Mouse (Mus musculus) forebrain, embryonic 14.5 days (tissue): ENCODE data around the gene Slc16a13. TPM values are rescaled to one million over a fixed set of nuclear protein-coding genes. Genes with fewer than 3 reads are reported as not detected.

ENCODE experiments used
- ATAC-seq: fragments of 200-750 bp; cut with Nextera tagmentation; 2 replicates; pipeline ENCODE4 v1.8.0; 2017; ENCODE audit warnings: mild to moderate bottlenecking, moderate library complexity
- DNase-seq: peaks from one replicate; pipeline ENCODE4 v3.0.0-alpha.2; 2015; ENCODE audit warnings: low spot score
- H3K27ac ChIP-seq: fragments of 300-500 bp; sonication (generic); 2 replicates; pipeline ENCODE4 v1.5.1; 2014; ENCODE audit warnings: low read depth, mild to moderate bottlenecking, control low read depth, low read length, moderate library complexity
- H3K27me3 ChIP-seq: fragments of 300-500 bp; sonication (generic); replicated peaks from 2 replicates; pipeline ENCODE4 v1.6.1; 2014; ENCODE audit warnings: low read length, control low read depth, mixed read lengths; ENCODE audit not compliant: control insufficient read depth, insufficient read depth
- H3K36me3 ChIP-seq: fragments of 300-500 bp; sonication (generic); 2 replicates; pipeline ENCODE4 v1.6.1; 2014; ENCODE audit warnings: low read length, control low read depth; ENCODE audit not compliant: control insufficient read depth, insufficient read depth
- H3K4me1 ChIP-seq: fragments of 300-500 bp; sonication (generic); 2 replicates; pipeline ENCODE4 v1.6.1; 2014; ENCODE audit warnings: antibody characterized with exemption, low read length, control low read depth; ENCODE audit not compliant: control insufficient read depth, insufficient read depth
- H3K4me2 ChIP-seq: fragments of 300-500 bp; sonication (generic); 2 replicates; pipeline ENCODE4 v1.6.1; 2014; ENCODE audit warnings: mild to moderate bottlenecking, control low read depth, low read length
- H3K4me3 ChIP-seq: fragments of 300-500 bp; sonication (generic); 2 replicates; pipeline ENCODE4 v1.5.1; 2014; ENCODE audit warnings: low read depth, low read length, control low read depth
- H3K9ac ChIP-seq: fragments of 300-500 bp; sonication (generic); 2 replicates; pipeline ENCODE4 v1.6.1; 2014; ENCODE audit warnings: mild to moderate bottlenecking, low read length, control low read depth, moderate library complexity
- H3K9me3 ChIP-seq: fragments of 300-500 bp; sonication (generic); replicated peaks from 2 replicates; pipeline ENCODE4 v1.6.1; 2016; ENCODE audit warnings: low read length, control low read depth, mixed read lengths; ENCODE audit not compliant: control insufficient read depth
- WGBS: fragments of 180-500 bp; shearing (Covaris S2); extraction: QIAGEN DNeasy Blood & Tissue Kit; methylation state at CpG from one replicate; pipeline ENCODE4 v1.1.7; 2014; 5-methylcytosine and 5-hydroxymethylcytosine counted together
- polyA plus RNA-seq: library from polyadenylated mRNA; unstranded; fragments of >200 nt; fragmentation: Nextera tagmentation; extraction: Ambion mirVana; gene quantifications from 2 replicates; pipeline ENCODE4 v1.2.1, GENCODE M21; 2014

Gene Slc16a13
- polyA plus RNA-seq, 1 experiment from 2014 or later: 9.2 TPM

DNA sequence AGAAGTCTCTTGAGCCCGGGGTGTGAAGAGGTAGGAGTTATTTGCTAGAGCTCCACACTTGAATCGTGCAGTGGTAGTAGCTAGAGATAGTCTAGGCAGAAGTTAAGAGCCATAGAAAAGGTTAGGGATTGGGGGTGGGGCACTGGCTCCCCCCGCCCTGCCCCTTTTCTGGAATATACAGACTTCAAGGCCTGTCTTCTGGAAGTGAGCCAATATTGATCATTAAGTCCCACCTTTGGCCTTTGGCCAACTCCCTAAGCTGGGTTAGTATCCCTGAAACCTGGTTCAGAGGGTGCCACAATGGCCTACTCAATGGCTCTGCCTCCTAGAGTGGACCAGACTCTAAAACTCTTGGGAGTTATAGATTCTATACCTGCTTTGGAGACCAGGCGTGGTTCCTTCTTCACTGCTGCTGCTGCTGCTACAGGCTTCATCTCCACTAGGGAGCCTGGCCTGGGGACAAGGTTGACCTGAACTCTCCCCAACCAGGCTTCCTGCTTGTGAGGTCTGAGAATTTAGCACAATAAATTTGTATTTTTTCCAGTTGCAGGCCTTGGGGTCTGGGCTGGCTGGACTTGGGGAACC, 6.9 kb upstream of the Slc16a13 start:
- DNase-seq (no peak), ATAC-seq (no peak)
- Histone ChIP-seq H3K9ac (no peak overlapping the region), H3K27ac (no peak overlapping the region), H3K4me1 (peaks cover 10% of the 10 kb centered on the region; the same call in 1 of the 2 replicates), H3K36me3 (no peaks in the 10 kb centered on the region), H3K4me3 (no peak overlapping the region), H3K4me2 (no peak overlapping the region), H3K27me3 (peaks cover 41% of the 10 kb centered on the region), H3K9me3 (no peaks in the 10 kb centered on the region)
- WGBS: 87% methylated on average over 4 of the region's 4 CpGs

DNA sequence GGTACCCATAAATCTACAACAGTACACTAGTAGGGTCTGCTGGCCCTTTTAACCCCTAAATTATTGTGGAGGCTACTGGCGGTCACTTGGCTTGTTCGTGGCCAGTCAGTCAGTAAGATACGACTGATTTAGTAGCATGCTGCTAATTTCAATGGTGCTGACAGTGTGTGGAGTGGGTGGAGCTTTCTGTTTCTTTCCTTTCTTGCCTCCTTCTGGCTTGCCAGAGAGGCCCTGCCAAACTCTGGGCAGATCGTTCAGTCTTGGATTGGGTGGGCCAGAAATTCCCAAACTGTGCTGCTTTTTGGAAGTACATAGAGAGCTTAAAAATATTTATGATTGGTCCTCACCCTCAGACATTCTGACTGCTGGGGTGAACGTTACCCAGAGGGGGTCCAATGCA, 6.3 kb upstream of the Slc16a13 start:
- Histone ChIP-seq H3K4me3 (no peak overlapping the region), H3K36me3 (no peaks in the 10 kb centered on the region), H3K4me1 (peaks cover 10% of the 10 kb centered on the region; the same call in 1 of the 2 replicates), H3K9ac (no peak overlapping the region), H3K27me3 (peaks cover 41% of the 10 kb centered on the region), H3K9me3 (no peaks in the 10 kb centered on the region), H3K27ac (no peak overlapping the region), H3K4me2 (peak overlapping the region; percentile 44)
- 30% methylated on average over 5 of the region's 5 CpGs for WGBS
- DNase-seq (peak; percentile 54), ATAC-seq (peak; percentile 21; the same call in 1 of the 2 replicates)

DNA sequence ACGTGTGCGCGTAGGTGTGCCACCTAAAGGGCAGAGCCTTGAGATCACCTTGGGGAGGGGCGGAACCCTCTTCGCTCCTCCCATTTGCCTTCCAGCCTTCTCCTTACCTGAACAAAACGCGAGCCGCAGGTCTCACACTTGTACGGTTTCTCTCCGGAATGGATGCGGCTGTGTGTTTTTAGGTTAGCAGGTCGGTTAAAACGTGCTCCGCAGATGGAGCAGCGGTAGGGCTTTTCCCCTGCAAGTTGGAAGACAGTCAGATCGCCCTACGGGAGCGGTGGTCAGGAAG, 5.7 kb upstream of the Slc16a13 start:
- peaks cover 41% of the 10 kb centered on the region for H3K27me3 ChIP-seq
- no peaks in the 10 kb centered on the region for H3K36me3 ChIP-seq
- H3K9me3 ChIP-seq: no peaks in the 10 kb centered on the region
- peaks cover 14% of the 10 kb centered on the region; the same call in 1 of the 2 replicates for H3K4me1 ChIP-seq
- peak overlapping the region; percentile 23 for H3K4me3 ChIP-seq
- no peak for ATAC-seq
- no peak overlapping the region for H3K27ac ChIP-seq
- peak overlapping the region; percentile 45 for H3K9ac ChIP-seq
- DNase-seq: no peak
- WGBS: 7% methylated on average over 18 of the region's 18 CpGs
- peak overlapping the region; percentile 44 for H3K4me2 ChIP-seq

DNA sequence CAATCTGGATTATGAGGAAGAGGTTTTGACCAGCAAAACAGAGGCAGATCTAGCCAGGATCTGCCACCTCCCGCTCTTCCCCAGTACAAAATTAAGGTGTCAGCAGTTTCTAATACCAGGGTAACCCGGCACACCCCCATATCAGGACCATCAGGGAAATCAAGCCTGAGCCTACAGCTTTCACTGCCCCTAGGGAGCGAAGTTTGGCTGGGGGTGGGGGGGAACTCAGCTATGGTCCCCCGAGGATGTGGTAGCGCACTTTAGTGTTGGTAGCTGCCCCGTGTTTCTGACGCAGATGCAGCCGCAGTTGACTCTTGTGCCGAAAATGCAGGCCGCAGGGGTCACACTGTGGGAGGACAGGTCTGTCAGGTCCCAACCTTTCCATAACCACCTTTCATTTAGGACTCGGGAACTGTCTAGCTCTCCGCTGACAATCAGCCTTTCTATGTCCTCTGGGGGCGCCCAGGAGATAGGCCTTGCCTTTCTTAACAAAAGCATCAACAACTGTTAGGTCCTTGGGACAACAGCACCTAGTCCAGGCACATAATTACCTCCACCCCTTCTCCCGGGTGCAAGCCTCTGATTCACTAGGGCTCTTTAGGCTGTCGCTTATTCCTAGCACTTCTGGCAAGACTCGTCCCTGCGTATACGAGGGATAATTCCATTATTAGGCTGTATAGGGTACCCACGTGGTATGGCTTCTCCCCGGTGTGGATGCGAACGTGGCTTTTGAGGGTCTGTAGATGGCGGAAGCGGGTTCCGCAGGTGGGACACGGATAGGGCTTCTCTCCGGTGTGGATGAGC, 5.1 kb upstream of the Slc16a13 start:
- peaks cover 41% of the 10 kb centered on the region for H3K27me3 ChIP-seq
- H3K27ac ChIP-seq: no peak overlapping the region
- peak overlapping the region; percentile 44 for H3K4me2 ChIP-seq
- DNase-seq (no peak), ATAC-seq (no peak)
- H3K9ac ChIP-seq: peak overlapping the region; percentile 45
- peak overlapping the region; percentile 23 for H3K4me3 ChIP-seq
- no peaks in the 10 kb centered on the region for H3K36me3 ChIP-seq
- WGBS: 24% methylated on average over 27 of the region's 27 CpGs
- peaks cover 16% of the 10 kb centered on the region; the same call in 1 of the 2 replicates for H3K4me1 ChIP-seq
- H3K9me3 ChIP-seq: no peaks in the 10 kb centered on the region

DNA sequence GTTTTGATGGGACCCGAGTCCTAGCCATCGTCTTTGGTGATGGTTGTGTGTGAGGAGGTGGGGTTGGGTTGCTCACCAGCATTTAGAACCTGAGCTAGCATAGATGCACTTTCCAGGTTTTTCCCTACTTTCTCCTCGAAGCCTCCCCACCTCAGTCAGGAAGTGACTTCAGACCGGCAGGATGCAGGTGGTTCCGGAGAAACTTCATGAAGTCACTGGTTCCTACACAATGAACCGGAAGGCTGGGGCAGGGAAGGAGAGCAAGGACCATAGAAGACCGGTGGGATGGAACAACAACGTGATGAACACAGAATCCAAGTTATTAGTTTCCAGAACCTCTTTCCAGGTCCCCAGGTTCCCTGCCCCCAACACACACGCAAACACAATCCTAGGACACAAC, 2.9 kb upstream of the Slc16a13 start:
- 89% methylated on average over 9 of the region's 9 CpGs for WGBS

DNA sequence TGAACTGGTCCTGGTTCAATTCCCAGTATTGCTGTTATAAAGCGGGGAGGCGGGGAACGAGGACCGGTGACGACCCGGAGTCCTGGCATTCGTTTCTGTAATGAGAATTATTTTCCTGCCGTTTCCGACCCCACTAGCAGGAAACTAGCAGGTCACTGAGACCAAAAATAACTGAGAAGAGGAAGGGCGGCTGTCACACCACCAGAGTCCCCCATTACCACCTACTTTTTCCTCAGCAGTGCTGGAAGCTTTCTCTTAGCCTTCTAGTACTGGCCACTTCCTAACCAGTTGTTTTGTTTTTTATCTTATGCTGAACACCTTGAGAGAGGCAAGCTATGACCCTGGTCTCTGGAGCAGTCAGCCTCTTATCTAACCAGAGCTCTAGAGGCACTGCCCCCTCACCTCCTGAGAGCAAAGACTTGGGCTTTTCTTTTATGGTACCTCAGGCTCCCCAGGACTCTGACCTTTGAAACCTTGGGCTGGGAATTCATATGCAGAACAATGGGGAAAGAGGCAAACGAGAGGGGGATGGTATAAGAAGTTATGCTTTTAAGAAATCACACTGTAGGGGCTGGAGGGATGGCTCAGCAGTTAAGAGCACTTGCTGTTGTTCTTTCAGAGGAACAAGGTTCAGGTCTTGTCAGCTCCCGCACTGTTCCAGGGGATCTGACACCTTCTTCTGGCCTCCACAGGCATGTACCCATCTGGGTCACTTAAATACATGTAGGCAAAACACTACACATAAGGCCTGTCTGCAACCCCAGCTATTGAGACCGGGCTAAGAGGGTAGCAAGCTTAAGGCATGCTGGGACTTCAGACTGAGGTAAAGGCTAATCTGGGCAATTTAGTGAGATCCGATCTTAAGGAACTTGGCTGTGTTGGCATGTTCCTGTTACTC, 988 bp upstream of the Slc16a13 start:
- ATAC-seq (no peak), DNase-seq (no peak)
- Histone ChIP-seq H3K4me3 (peak overlapping the region; percentile 42), H3K36me3 (peaks cover 8% of the 10 kb centered on the region), H3K27ac (peak overlapping the region; percentile 68; the same call in 1 of the 2 replicates), H3K9me3 (no peaks in the 10 kb centered on the region), H3K9ac (peak overlapping the region; percentile 66), H3K4me2 (peak overlapping the region; percentile 68), H3K4me1 (peaks cover 27% of the 10 kb centered on the region), H3K27me3 (peaks cover 11% of the 10 kb centered on the region)
- 9% methylated on average over 14 of the region's 14 CpGs for WGBS

More for the DNA sequence above, 2.9 kb upstream of the Slc16a13 start:
- Histone ChIP-seq H3K9me3 (no peaks in the 10 kb centered on the region), H3K27me3 (peaks cover 20% of the 10 kb centered on the region), H3K9ac (no peak overlapping the region), H3K27ac (no peak overlapping the region), H3K4me2 (no peak overlapping the region), H3K36me3 (no peaks in the 10 kb centered on the region), H3K4me3 (no peak overlapping the region), H3K4me1 (peaks cover 25% of the 10 kb centered on the region)
- no peak for DNase-seq
- ATAC-seq: no peak

DNA sequence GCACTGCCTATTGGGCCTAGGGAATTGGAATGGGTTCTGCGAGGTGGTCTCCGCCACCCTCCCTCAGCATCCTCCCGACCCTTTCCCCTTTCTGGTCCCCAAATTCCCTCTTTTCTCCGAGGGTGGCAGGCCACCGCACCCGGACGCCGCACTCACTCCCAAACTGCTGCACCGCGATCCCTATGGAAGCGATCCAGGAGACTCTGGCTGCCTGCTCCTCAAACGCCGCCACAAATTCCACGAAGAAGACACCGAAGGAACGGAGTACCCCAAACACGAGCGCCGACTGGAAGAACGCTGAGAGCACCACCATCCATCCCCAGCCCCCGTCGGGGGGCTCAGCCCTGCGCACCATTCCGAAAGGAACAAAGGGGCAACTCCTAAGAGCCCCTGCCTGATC, 541 bp downstream of the Slc16a13 start:
- DNase-seq: no peak
- peaks cover 12% of the 10 kb centered on the region for H3K27me3 ChIP-seq

DNA sequence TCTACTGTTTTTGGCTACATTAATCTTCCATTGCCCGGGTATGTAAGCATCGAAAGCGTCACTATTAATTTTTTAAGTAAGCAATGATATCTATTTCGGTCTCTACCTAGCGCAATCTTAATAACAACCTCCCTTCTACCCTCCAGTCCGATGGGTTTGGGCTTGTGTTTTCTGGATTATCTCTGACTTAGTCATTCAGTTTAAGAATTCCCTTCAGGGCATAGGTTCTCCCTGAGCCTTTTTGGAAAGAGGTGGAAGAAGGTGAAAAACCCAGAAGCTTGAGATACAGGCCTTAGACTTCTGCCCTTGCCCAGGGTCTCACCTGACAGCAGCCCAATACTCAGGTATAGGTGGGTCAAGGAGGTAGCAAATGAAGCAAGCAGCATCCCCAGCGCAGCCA, 991 bp downstream of the Slc16a13 start:
- WGBS: 61% methylated on average over 7 of the region's 7 CpGs
- H3K27me3 ChIP-seq: peaks cover 17% of the 10 kb centered on the region
- peak overlapping the region; percentile 73 for H3K9ac ChIP-seq
- H3K9me3 ChIP-seq: no peaks in the 10 kb centered on the region
- peak overlapping the region; percentile 68 for H3K4me2 ChIP-seq
- no peak overlapping the region; the same call in 1 of the 2 replicates for H3K27ac ChIP-seq
- H3K36me3 ChIP-seq: peaks cover 18% of the 10 kb centered on the region
- DNase-seq (no peak), ATAC-seq (no peak)
- peaks cover 20% of the 10 kb centered on the region for H3K4me1 ChIP-seq
- peak overlapping the region; percentile 42 for H3K4me3 ChIP-seq

More for the DNA sequence above, 541 bp downstream of the Slc16a13 start:
- H3K27ac ChIP-seq: peak overlapping the region; percentile 70
- H3K9me3 ChIP-seq: no peaks in the 10 kb centered on the region
- H3K4me1 ChIP-seq: peaks cover 20% of the 10 kb centered on the region
- peak overlapping the region; percentile 73 for H3K9ac ChIP-seq
- H3K4me3 ChIP-seq: peak overlapping the region; percentile 42
- peaks cover 18% of the 10 kb centered on the region for H3K36me3 ChIP-seq
- peak overlapping the region; percentile 68 for H3K4me2 ChIP-seq
- WGBS: under 1% methylated on average over 24 of the region's 24 CpGs
- no peak for ATAC-seq
